Mouse (Mus musculus): ENCODE results near the gene Fen1.

DNA sequence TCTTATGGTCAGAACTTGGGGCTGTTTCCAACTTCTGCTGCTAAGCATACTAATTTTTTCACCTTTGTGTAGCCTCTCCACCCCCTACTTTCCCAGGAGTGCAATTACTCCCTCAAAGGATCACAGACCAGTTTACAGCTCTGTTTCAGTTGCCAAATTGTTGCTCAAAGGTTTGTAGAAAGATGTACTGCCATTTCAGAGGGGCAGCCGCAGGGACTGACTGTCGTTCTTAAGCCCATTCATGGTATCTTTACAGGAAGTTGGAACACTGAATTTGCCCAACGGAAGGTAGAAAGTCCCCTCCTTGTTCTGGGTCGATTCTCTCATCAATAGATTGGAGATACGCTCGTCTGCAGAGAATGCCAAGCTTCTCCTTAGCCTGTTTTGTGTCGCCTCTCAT is 32.6 kb downstream of the Fen1 start:
- TF ChIP-seq POLR2A (IDR thresholded peaks at IDR 0.05; ENCODE audit: control insufficient read depth, low read depth, low read length) (no peak), CTCF (IDR thresholded peaks at IDR 0.05; ENCODE audit: control insufficient read depth, insufficient read depth, insufficient replicate concordance, low read depth, low read length) (no peak)

Measured in testis, adult 2 months (tissue).